Mouse (Mus musculus): ENCODE results near the gene Amer2.

DNA sequence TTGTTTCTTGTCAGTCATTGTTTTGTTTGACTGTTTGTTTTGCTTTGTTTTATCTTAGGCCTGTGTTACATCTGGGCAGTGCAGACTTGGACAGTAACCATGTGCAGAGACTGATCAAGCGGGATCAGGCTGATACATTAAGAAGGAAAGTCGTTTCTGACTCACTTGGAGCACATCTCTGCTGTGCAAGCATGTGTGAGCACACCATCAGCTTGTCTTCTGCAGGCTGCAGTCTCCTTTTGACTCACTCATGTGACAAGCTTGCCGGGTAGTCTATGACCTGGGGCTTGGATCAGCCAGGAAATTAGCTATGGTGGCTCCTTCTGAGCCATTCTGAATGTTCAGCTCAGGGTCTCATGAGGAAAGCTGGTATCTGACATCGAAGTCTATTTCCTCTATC is 32.5 kb upstream of the Amer2 start:
- TF ChIP-seq CTCF (IDR thresholded peaks at IDR 0.05; ENCODE audit: extremely low read depth, insufficient read depth, insufficient read length, insufficient replicate concordance) (no peak), POLR2A (IDR thresholded peaks at IDR 0.05; ENCODE audit: low read depth, low read length) (no peak)
